Mouse (Mus musculus): ENCODE results near the gene Gpn3. TPM values are rescaled to one million over a fixed set of nuclear protein-coding genes. Genes with fewer than 3 reads are reported as not detected.

Gpn3 gene
- polyA plus RNA-seq (2015; fragmentation: Nextera tagmentation; extraction: Ambion mirVana) = 74.4 and 86.6 TPM in 2 replicates

DNA sequence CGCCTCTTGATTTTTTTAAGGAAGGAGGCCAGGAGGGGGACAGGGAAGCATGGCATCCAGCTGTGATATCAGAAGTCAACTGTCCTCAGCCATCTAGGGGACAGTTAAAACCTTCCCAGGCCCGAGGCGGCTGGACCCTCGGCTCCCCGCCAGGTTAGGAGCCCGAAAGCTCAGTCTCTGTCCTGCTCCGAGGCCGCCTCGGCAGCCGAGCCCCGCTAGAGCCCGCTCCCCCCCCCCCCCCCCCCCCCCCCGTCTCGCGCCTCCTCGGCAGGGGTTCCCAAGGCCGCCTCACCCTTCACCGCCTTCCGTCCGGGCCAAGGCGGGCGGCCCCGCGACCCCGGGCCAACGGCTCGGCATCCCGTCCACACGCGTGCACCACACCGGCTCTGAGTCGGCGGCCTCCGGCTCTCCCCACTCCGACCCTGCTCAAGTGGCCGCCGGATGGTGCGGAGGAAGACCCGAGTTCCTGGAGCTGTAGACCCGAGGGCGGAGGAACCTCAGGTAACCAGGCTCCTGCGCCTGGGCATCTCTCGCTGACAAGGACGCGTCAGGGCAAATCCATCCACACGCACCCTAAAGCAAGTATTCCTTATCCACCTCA is at the start of gene Gpn3:
TSS of gene Gpn3 (plus strand) at position 286 of the 601 bp plus-strand sequence.
- Histone ChIP-seq H3K27me3 (no peaks in the 10 kb centered on the region), H3K4me2 (peak within 1 kb of the TSS; percentile 90), H3K4me3 (replicated peaks) (peak within 1 kb of the TSS; percentile 78), H3K4me1 (replicated peaks) (peaks cover 30% of the 10 kb centered on the region), H3K9ac (peak within 1 kb of the TSS; percentile 92), H3K36me3 (peaks cover 52% of the 10 kb centered on the region), H3K27ac (peak within 1 kb of the TSS; percentile 97), H3K9me3 (replicated peaks) (no peaks in the 10 kb centered on the region)
- ATAC-seq (ENCODE audit: low read depth) (peak; percentile 53), DNase-seq (no peak)
- 2% methylated on average over 43 of the region's 46 CpGs for WGBS (ENCODE audit: insufficient replicate concordance)

DNA sequence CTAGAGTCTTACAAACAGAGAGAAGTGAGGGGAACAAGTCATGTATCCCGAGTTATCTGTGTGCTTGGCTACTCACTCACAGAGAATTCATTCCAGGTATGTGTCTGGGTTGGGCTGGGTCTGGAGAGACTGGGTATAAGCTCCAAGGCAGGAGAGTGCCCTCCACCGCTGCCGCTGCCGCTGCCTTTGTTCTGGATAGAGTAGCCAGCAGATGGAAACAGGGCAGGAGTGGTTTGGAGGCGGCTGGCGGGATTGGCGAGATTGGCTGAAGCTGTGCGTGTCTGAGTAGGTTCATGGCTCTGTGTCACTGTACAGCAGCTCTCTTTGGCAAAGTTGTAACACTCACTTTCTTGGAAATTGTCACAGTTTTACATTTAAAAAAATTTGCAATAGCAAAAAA is 48.2 kb upstream of the Gpn3 start:
- Histone ChIP-seq H3K9ac (no peak overlapping the region), H3K27me3 (no peaks in the 10 kb centered on the region), H3K36me3 (peaks cover 60% of the 10 kb centered on the region), H3K4me2 (no peak overlapping the region), H3K9me3 (replicated peaks) (no peaks in the 10 kb centered on the region), H3K27ac (no peak overlapping the region), H3K4me3 (replicated peaks) (no peak overlapping the region), H3K4me1 (replicated peaks) (no peaks in the 10 kb centered on the region)
- DNase-seq (no peak), ATAC-seq (ENCODE audit: low read depth) (no peak)
- WGBS (ENCODE audit: insufficient replicate concordance) = 87% methylated on average over 8 of the region's 8 CpGs

- ATAC-seq (ENCODE audit: low read depth) = no peak
- no peaks in the 10 kb centered on the region for H3K4me1 ChIP-seq (replicated peaks)
- DNase-seq = no peak
- H3K4me2 ChIP-seq = no peak overlapping the region
- WGBS (ENCODE audit: insufficient replicate concordance) = 82% methylated on average over 23 of the region's 23 CpGs
- H3K27ac ChIP-seq = no peak overlapping the region
- H3K9ac ChIP-seq = no peak overlapping the region
- H3K4me3 ChIP-seq (replicated peaks) = no peak overlapping the region
- H3K9me3 ChIP-seq (replicated peaks) = no peaks in the 10 kb centered on the region
- H3K27me3 ChIP-seq = no peaks in the 10 kb centered on the region
- H3K36me3 ChIP-seq = peaks cover 48% of the 10 kb centered on the region
Measured at GRCm38 (mm10) chr5:122324608-122325431, 46.9 kb upstream of the Gpn3 start.

- peaks cover 42% of the 10 kb centered on the region for H3K36me3 ChIP-seq
- no peak overlapping the region for H3K9ac ChIP-seq
- H3K4me3 ChIP-seq (replicated peaks) = no peak overlapping the region
- no peaks in the 10 kb centered on the region for H3K4me1 ChIP-seq (replicated peaks)
- no peak for DNase-seq
- H3K9me3 ChIP-seq (replicated peaks) = no peaks in the 10 kb centered on the region
- no peak overlapping the region for H3K27ac ChIP-seq
- no peak overlapping the region for H3K4me2 ChIP-seq
- no peaks in the 10 kb centered on the region for H3K27me3 ChIP-seq
- ATAC-seq (ENCODE audit: low read depth) = no peak
- 80% methylated on average over 8 of the region's 8 CpGs for WGBS (ENCODE audit: insufficient replicate concordance)
Measured at GRCm38 (mm10) chr5:122325477-122325876, 46.2 kb upstream of the Gpn3 start.

- no peaks in the 10 kb centered on the region for H3K4me1 ChIP-seq (replicated peaks)
- no peak for ATAC-seq (ENCODE audit: low read depth)
- peaks cover 25% of the 10 kb centered on the region for H3K36me3 ChIP-seq
- no peak overlapping the region for H3K4me3 ChIP-seq (replicated peaks)
- H3K9me3 ChIP-seq (replicated peaks) = no peaks in the 10 kb centered on the region
- H3K9ac ChIP-seq = no peak overlapping the region
- WGBS (ENCODE audit: insufficient replicate concordance) = 86% methylated on average over 3 of the region's 3 CpGs
- no peak overlapping the region for H3K27ac ChIP-seq
- no peak for DNase-seq
- no peaks in the 10 kb centered on the region for H3K27me3 ChIP-seq
- H3K4me2 ChIP-seq = no peak overlapping the region
Measured at GRCm38 (mm10) chr5:122327283-122327682, 44.4 kb upstream of the Gpn3 start.

GRCm38 (mm10) chr5:122330269-122330668 is 41.4 kb upstream of the Gpn3 start:
- DNase-seq (no peak), ATAC-seq (ENCODE audit: low read depth) (no peak)
- H3K4me3 ChIP-seq (replicated peaks) = no peak overlapping the region
- no peaks in the 10 kb centered on the region for H3K9me3 ChIP-seq (replicated peaks)
- H3K36me3 ChIP-seq = peaks cover 8% of the 10 kb centered on the region
- no peak overlapping the region for H3K27ac ChIP-seq
- WGBS (ENCODE audit: insufficient replicate concordance) = 71% methylated on average over 4 of the region's 4 CpGs
- no peak overlapping the region for H3K4me2 ChIP-seq
- no peaks in the 10 kb centered on the region for H3K27me3 ChIP-seq
- H3K9ac ChIP-seq = no peak overlapping the region
- H3K4me1 ChIP-seq (replicated peaks) = peaks cover 2% of the 10 kb centered on the region; the same call in 1 of the 2 replicates

DNA sequence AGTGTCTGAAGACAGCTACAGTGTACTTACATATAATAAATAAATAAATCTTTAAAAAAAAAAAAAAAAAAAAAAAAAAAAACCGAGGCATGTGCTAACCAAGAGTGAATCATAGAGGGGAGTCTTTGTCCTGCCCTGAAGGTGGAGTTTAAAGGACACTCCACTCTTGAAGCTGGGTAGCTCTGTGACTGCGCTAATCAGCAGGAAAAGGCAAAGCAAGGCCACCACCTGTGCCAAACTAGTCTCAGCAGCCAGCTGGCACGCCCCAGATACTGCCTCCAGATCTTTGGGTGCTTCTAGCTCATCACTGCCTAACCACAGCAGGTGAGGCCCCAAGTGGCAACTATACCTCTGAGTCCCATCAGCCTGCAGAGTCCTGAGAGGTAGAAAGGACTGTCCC is 37.0 kb upstream of the Gpn3 start:
- DNase-seq (no peak), ATAC-seq (ENCODE audit: low read depth) (no peak)
- 51% methylated on average over 3 of the region's 3 CpGs for WGBS (ENCODE audit: insufficient replicate concordance)

GRCm38 (mm10) chr5:122336554-122337294 is 35.0 kb upstream of the Gpn3 start:
- 72% methylated on average over 7 of the region's 7 CpGs for WGBS (ENCODE audit: insufficient replicate concordance)
- DNase-seq = no peak
- Histone ChIP-seq H3K4me2 (no peak overlapping the region), H3K27ac (no peak overlapping the region), H3K9ac (no peak overlapping the region), H3K9me3 (replicated peaks) (no peaks in the 10 kb centered on the region), H3K27me3 (no peaks in the 10 kb centered on the region), H3K4me1 (replicated peaks) (peaks cover 2% of the 10 kb centered on the region; the same call in 1 of the 2 replicates), H3K36me3 (no peaks in the 10 kb centered on the region), H3K4me3 (replicated peaks) (no peak overlapping the region)
- no peak for ATAC-seq (ENCODE audit: low read depth)

More for the DNA sequence above, 37.0 kb upstream of the Gpn3 start:
- Histone ChIP-seq H3K36me3 (no peaks in the 10 kb centered on the region), H3K27me3 (no peaks in the 10 kb centered on the region), H3K9ac (no peak overlapping the region), H3K9me3 (replicated peaks) (no peaks in the 10 kb centered on the region), H3K4me3 (replicated peaks) (no peak overlapping the region), H3K27ac (no peak overlapping the region), H3K4me1 (replicated peaks) (peaks cover 2% of the 10 kb centered on the region; the same call in 1 of the 2 replicates), H3K4me2 (no peak overlapping the region)

GRCm38 (mm10) chr5:122342874-122343273 is 28.8 kb upstream of the Gpn3 start:
- Histone ChIP-seq H3K9me3 (replicated peaks) (no peaks in the 10 kb centered on the region), H3K9ac (no peak overlapping the region), H3K27me3 (no peaks in the 10 kb centered on the region), H3K4me3 (replicated peaks) (no peak overlapping the region), H3K27ac (no peak overlapping the region), H3K4me1 (replicated peaks) (no peaks in the 10 kb centered on the region), H3K4me2 (no peak overlapping the region), H3K36me3 (no peaks in the 10 kb centered on the region)
- 13% methylated on average over 1 of the region's 1 CpGs for WGBS (ENCODE audit: insufficient replicate concordance)
- DNase-seq (no peak), ATAC-seq (ENCODE audit: low read depth) (no peak)

GRCm38 (mm10) chr5:122343768-122344167 is 27.9 kb upstream of the Gpn3 start:
- no peaks in the 10 kb centered on the region for H3K9me3 ChIP-seq (replicated peaks)
- H3K4me2 ChIP-seq = no peak overlapping the region
- H3K4me3 ChIP-seq (replicated peaks) = no peak overlapping the region
- no peaks in the 10 kb centered on the region for H3K4me1 ChIP-seq (replicated peaks)
- no peak overlapping the region for H3K27ac ChIP-seq
- no peaks in the 10 kb centered on the region for H3K36me3 ChIP-seq
- DNase-seq = no peak
- 40% methylated on average over 7 of the region's 7 CpGs for WGBS (ENCODE audit: insufficient replicate concordance)
- H3K9ac ChIP-seq = no peak overlapping the region
- ATAC-seq (ENCODE audit: low read depth) = no peak
- no peaks in the 10 kb centered on the region for H3K27me3 ChIP-seq

DNA sequence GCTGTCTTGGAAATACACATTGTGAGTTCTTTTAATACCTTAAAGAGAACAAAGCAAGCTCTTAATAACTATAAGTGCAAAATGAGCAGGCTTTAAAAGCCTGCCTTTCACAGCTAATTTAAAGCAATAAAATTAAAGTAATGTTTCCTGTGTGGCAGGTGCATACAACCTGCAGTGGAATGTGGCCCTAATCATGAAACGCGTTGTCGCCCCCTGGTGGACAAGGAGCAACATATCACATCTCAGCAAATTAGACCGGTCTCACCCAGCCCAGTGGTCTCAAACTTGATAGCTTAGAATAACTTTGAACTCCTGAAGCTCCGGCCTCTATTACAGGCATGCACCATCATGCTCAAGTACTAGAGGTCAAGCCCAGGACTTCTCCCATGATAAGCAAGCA is 27.4 kb upstream of the Gpn3 start:
- Histone ChIP-seq H3K27ac (no peak overlapping the region), H3K4me1 (replicated peaks) (no peaks in the 10 kb centered on the region), H3K9me3 (replicated peaks) (no peaks in the 10 kb centered on the region), H3K36me3 (no peaks in the 10 kb centered on the region), H3K4me3 (replicated peaks) (no peak overlapping the region), H3K9ac (no peak overlapping the region), H3K4me2 (no peak overlapping the region), H3K27me3 (no peaks in the 10 kb centered on the region)
- no peak for ATAC-seq (ENCODE audit: low read depth)
- DNase-seq = peak; percentile 58
- WGBS (ENCODE audit: insufficient replicate concordance) = 5% methylated on average over 5 of the region's 5 CpGs
